Mouse (Mus musculus): ENCODE measurements around the gene Adgrb2.
A peak's percentile ranks its signal among the peaks of the same experiment; 100 is the strongest.

Gene Adgrb2

GRCm38 (mm10) chr4:129984421-129985061 is at the start of gene Adgrb2:
Gene Adgrb2 (plus strand): TSS chr4:129984870.
- DNase-seq (ENCODE audit: low read depth, low spot score) = no peak

GRCm38 (mm10) chr4:129951359-129951821 is 33.3 kb upstream of the Adgrb2 start:
- peak; percentile 64 for DNase-seq (ENCODE audit: low read depth, low spot score)

- DNase-seq (ENCODE audit: low read depth, low spot score) = no peak
Measured at GRCm38 (mm10) chr4:129952241-129952810, 32.3 kb upstream of the Adgrb2 start.

- no peak for DNase-seq (ENCODE audit: low read depth, low spot score)
Measured at GRCm38 (mm10) chr4:129954527-129954926, 30.1 kb upstream of the Adgrb2 start.

GRCm38 (mm10) chr4:129960180-129960944 is 24.3 kb upstream of the Adgrb2 start:
- DNase-seq (ENCODE audit: low read depth, low spot score) = peak; percentile 22

- no peak for DNase-seq (ENCODE audit: low read depth, low spot score)
Measured at GRCm38 (mm10) chr4:129965294-129965693, 19.4 kb upstream of the Adgrb2 start.

- DNase-seq (ENCODE audit: low read depth, low spot score) = no peak
Measured at GRCm38 (mm10) chr4:129966201-129966600, 18.5 kb upstream of the Adgrb2 start.

GRCm38 (mm10) chr4:129967024-129968014 is 17.4 kb upstream of the Adgrb2 start:
- DNase-seq (ENCODE audit: low read depth, low spot score) = no peak

- no peak for DNase-seq (ENCODE audit: low read depth, low spot score)
Measured at GRCm38 (mm10) chr4:129970168-129970567, 14.5 kb upstream of the Adgrb2 start.

- DNase-seq (ENCODE audit: low read depth, low spot score) = no peak
Measured at GRCm38 (mm10) chr4:129970861-129971260, 13.8 kb upstream of the Adgrb2 start.

- no peak for DNase-seq (ENCODE audit: low read depth, low spot score)
Measured at GRCm38 (mm10) chr4:129971989-129972388, 12.7 kb upstream of the Adgrb2 start.

GRCm38 (mm10) chr4:129974285-129974684 is 10.4 kb upstream of the Adgrb2 start:
- no peak for DNase-seq (ENCODE audit: low read depth, low spot score)

GRCm38 (mm10) chr4:129977256-129977655 is 7.4 kb upstream of the Adgrb2 start:
- DNase-seq (ENCODE audit: low read depth, low spot score) = no peak

GRCm38 (mm10) chr4:129978227-129978626 is 6.4 kb upstream of the Adgrb2 start:
- DNase-seq (ENCODE audit: low read depth, low spot score) = no peak

GRCm38 (mm10) chr4:129978930-129979329 is 5.7 kb upstream of the Adgrb2 start:
- no peak for DNase-seq (ENCODE audit: low read depth, low spot score)

- DNase-seq (ENCODE audit: low read depth, low spot score) = no peak
Measured at GRCm38 (mm10) chr4:129981657-129982056, 3.0 kb upstream of the Adgrb2 start.

- DNase-seq (ENCODE audit: low read depth, low spot score) = no peak
Measured at GRCm38 (mm10) chr4:129983046-129983445, 1.6 kb upstream of the Adgrb2 start.

GRCm38 (mm10) chr4:129983764-129984420 is 778 bp upstream of the Adgrb2 start:
- peak; percentile 47 for DNase-seq (ENCODE audit: low read depth, low spot score)

GRCm38 (mm10) chr4:129985161-129985670 is 546 bp downstream of the Adgrb2 start:
- DNase-seq (ENCODE audit: low read depth, low spot score) = no peak

GRCm38 (mm10) chr4:129985671-129986441 is 1.2 kb downstream of the Adgrb2 start:
- no peak for DNase-seq (ENCODE audit: low read depth, low spot score)

All from skeletal muscle tissue, adult 2 months (tissue).